Mouse (Mus musculus): ENCODE results near the gene Tln2. TPM values are rescaled to one million over a fixed set of nuclear protein-coding genes. Genes with fewer than 3 reads are reported as not detected.

The Tln2 gene
- polyA plus RNA-seq, 1 experiment from 2014 or later: 19.3 TPM

DNA sequence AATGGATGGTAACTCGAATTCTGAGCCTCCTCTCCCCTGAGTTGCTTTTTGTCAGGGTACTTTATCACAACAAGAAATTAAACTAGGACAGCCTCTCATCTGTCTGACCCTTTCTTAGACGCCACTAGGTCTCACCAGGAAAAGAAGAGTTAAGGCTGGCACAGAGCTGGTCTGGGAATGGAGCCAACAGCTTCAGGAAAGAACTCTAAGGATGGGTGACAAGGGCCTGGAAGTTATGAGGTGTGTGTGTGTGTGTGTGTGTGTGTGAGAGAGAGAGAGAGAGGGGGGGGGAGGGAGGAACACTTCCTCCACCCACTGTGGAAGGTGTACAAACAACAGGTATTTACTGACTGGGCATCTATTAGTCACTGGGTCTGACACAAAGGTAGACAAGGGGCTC is 294.6 kb downstream of the Tln2 start:
- DNase-seq (peak; percentile 46), ATAC-seq (ENCODE audit: low FRiP score, low TSS enrichment) (no peak)
- no peaks in the 10 kb centered on the region for H3K27me3 ChIP-seq (ENCODE audit: control insufficient read depth, insufficient read depth, low read length)

DNA sequence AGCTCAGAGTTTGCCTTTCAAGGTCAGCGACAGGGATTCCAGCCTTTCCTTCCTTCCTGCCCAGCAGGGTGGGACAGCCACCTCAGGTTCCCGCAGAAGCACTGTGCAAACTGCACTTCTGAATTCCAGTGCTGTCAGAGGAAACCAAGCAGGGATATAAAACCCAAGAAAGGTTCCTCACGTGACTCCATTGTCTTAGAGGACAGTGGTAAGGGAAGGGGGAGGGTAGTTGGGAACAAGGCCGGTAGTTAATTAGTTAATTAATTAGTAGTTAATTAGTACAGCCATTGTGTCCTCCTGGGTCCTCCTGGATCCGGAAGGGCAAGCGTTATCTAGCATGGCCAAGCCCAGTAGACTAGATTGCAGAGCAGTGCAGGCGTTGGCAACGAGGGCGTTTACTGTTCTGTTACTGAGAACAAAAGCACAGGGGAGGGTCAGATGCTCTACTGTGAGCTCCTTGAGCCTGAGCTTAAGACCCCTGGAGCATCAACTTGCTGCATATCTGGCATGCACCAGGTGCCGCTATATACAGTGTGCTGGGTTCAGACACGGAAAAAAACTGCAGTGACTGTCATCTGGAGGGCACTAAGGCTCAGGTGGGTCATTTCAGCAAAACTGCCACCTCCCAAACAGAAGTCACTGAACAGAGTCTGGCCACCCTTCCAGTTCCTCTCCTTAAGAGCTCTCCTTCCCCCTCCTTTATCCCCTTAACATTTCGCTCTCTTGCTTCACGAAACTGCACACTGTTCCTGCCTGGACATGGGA is 298.5 kb downstream of the Tln2 start:
- no peak overlapping the region for H3K4me2 ChIP-seq (ENCODE audit: low read length)
- H3K36me3 ChIP-seq (ENCODE audit: control insufficient read depth, insufficient read depth, low read length): no peaks in the 10 kb centered on the region
- peaks cover 11% of the 10 kb centered on the region; the same call in 1 of the 2 replicates for H3K4me1 ChIP-seq (ENCODE audit: control insufficient read depth, insufficient read depth, low read length)
- no peaks in the 10 kb centered on the region for H3K27me3 ChIP-seq (ENCODE audit: control insufficient read depth, insufficient read depth, low read length)
- no peak for ATAC-seq (ENCODE audit: low FRiP score, low TSS enrichment)
- WGBS: 22% methylated on average over 13 of the region's 13 CpGs
- DNase-seq: peak; percentile 45
- peak overlapping the region; percentile 26; the same call in 1 of the 2 replicates for H3K27ac ChIP-seq (replicated peaks; ENCODE audit: low read depth, low read length)
- no peak overlapping the region for H3K4me3 ChIP-seq (replicated peaks; ENCODE audit: low read depth, low read length)
- H3K9me3 ChIP-seq (ENCODE audit: control insufficient read depth, low read length): no peaks in the 10 kb centered on the region
- H3K9ac ChIP-seq (replicated peaks; ENCODE audit: low read length): no peak overlapping the region

More for the DNA sequence above, 294.6 kb downstream of the Tln2 start:
- Histone ChIP-seq H3K4me1 (ENCODE audit: control insufficient read depth, insufficient read depth, low read length) (peaks cover 11% of the 10 kb centered on the region; the same call in 1 of the 2 replicates), H3K4me2 (ENCODE audit: low read length) (no peak overlapping the region), H3K27ac (replicated peaks; ENCODE audit: low read depth, low read length) (no peak overlapping the region), H3K4me3 (replicated peaks; ENCODE audit: low read depth, low read length) (no peak overlapping the region), H3K36me3 (ENCODE audit: control insufficient read depth, insufficient read depth, low read length) (no peaks in the 10 kb centered on the region), H3K9ac (replicated peaks; ENCODE audit: low read length) (no peak overlapping the region), H3K9me3 (ENCODE audit: control insufficient read depth, low read length) (no peaks in the 10 kb centered on the region)
- 61% methylated on average over 2 of the region's 2 CpGs for WGBS

DNA sequence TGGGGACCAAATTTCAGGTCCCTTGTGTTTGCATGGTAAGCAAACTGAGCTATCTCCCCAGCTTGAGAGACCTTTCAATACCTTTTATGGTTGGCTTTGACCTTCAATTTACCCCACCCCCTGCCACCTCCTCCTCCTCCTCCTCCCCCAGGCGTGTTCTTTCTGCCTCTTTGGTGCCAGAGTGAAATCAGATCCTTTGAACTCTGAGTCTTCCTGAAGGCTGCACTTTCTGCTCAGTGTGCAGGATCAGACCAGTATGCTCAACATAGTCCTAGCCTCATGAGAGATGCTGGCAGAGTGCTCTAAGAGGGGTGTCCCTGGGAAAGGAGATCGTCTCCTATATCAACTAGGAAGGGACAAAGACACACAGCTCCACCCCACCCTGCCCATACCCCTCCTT is 309.4 kb downstream of the Tln2 start:
- Histone ChIP-seq H3K27me3 (ENCODE audit: control insufficient read depth, insufficient read depth, low read length) (no peaks in the 10 kb centered on the region), H3K9me3 (ENCODE audit: control insufficient read depth, low read length) (no peaks in the 10 kb centered on the region), H3K4me1 (ENCODE audit: control insufficient read depth, insufficient read depth, low read length) (no peaks in the 10 kb centered on the region), H3K4me2 (ENCODE audit: low read length) (no peak overlapping the region), H3K9ac (replicated peaks; ENCODE audit: low read length) (no peak overlapping the region), H3K4me3 (replicated peaks; ENCODE audit: low read depth, low read length) (no peak overlapping the region), H3K36me3 (ENCODE audit: control insufficient read depth, insufficient read depth, low read length) (no peaks in the 10 kb centered on the region), H3K27ac (replicated peaks; ENCODE audit: low read depth, low read length) (no peak overlapping the region)
- WGBS: 75% methylated on average over 2 of the region's 2 CpGs
- DNase-seq (no peak), ATAC-seq (ENCODE audit: low FRiP score, low TSS enrichment) (no peak)

DNA sequence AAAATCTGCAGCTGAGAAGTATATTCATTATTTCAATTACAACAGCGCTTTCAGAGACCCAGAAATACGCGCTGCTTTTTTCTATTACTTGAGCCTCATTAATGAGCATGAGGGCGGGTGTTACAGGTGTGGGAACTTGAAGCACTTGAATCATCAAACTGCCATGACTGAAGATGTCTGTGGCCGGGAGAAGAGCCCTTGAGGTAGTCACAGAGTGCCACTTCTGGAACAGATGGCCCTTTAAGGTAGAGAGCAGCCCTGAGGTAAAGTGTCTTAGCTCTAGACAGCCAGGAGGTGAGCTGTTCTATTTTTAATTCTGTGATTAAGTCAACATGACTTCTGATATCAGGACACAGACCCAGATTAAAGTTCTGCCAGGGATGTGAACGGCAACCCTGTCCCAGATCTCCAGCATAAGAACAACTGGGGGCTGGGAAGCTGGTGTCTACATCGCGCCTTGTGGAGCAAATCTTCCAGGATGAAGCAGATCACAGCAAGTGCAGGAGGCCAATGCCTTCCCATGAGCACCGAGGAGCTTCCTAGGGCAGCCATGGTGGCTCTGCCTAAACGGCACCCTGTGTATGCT is 312.0 kb downstream of the Tln2 start:
- Histone ChIP-seq H3K36me3 (ENCODE audit: control insufficient read depth, insufficient read depth, low read length) (no peaks in the 10 kb centered on the region), H3K9ac (replicated peaks; ENCODE audit: low read length) (no peak overlapping the region), H3K27me3 (ENCODE audit: control insufficient read depth, insufficient read depth, low read length) (no peaks in the 10 kb centered on the region), H3K9me3 (ENCODE audit: control insufficient read depth, low read length) (no peaks in the 10 kb centered on the region), H3K4me1 (ENCODE audit: control insufficient read depth, insufficient read depth, low read length) (no peaks in the 10 kb centered on the region), H3K4me3 (replicated peaks; ENCODE audit: low read depth, low read length) (no peak overlapping the region), H3K27ac (replicated peaks; ENCODE audit: low read depth, low read length) (no peak overlapping the region), H3K4me2 (ENCODE audit: low read length) (no peak overlapping the region)
- DNase-seq: no peak
- ATAC-seq (ENCODE audit: low FRiP score, low TSS enrichment): no peak
- 94% methylated on average over 10 of the region's 10 CpGs for WGBS

DNA sequence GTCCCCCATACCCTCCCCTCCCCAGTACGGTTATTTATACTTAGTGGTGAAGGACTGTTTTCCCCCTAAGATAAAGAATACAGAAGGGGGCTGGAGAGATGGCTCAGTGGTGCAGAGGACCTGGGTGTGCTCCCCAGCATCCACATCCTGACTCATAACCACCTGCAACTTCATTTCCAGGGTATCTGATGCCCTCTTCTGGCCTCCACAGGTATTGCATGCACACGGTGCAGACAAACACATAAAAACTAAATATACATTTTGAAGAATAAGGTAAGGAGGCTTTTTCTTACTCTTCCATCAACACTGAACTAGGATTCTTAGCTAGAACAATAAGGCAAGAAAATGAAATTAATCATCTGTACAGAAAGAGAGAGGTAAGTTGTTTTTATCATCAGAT is 314.2 kb downstream of the Tln2 start:
- Histone ChIP-seq H3K27me3 (ENCODE audit: control insufficient read depth, insufficient read depth, low read length) (no peaks in the 10 kb centered on the region), H3K9ac (replicated peaks; ENCODE audit: low read length) (no peak overlapping the region), H3K4me1 (ENCODE audit: control insufficient read depth, insufficient read depth, low read length) (no peaks in the 10 kb centered on the region), H3K36me3 (ENCODE audit: control insufficient read depth, insufficient read depth, low read length) (no peaks in the 10 kb centered on the region), H3K4me3 (replicated peaks; ENCODE audit: low read depth, low read length) (no peak overlapping the region), H3K27ac (replicated peaks; ENCODE audit: low read depth, low read length) (no peak overlapping the region), H3K4me2 (ENCODE audit: low read length) (no peak overlapping the region), H3K9me3 (ENCODE audit: control insufficient read depth, low read length) (no peaks in the 10 kb centered on the region)
- no peak for DNase-seq
- WGBS: 100% methylated on average over 2 of the region's 2 CpGs
- no peak for ATAC-seq (ENCODE audit: low FRiP score, low TSS enrichment)

DNA sequence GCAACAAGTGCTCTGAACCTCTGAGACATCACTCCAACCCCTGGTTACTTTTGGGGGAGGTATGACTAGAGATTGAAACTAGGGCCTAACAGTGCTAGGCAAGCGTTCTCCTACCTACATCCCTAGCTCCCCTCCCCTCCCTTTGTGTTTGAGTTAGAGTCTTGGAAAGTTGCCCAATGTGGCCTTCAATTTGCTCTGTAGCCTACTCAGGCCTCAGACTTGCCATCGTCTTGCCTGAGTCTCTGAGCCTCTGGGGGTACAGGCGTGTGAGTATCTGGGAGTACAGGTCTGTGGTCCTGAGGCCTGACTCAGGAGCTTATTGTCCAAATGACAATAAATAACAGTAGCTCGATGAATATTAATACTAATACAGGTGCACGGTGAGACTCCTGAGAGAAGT is 317.8 kb downstream of the Tln2 start:
- Histone ChIP-seq H3K36me3 (ENCODE audit: control insufficient read depth, insufficient read depth, low read length) (no peaks in the 10 kb centered on the region), H3K4me3 (replicated peaks; ENCODE audit: low read depth, low read length) (no peak overlapping the region), H3K27ac (replicated peaks; ENCODE audit: low read depth, low read length) (no peak overlapping the region), H3K9ac (replicated peaks; ENCODE audit: low read length) (no peak overlapping the region), H3K27me3 (ENCODE audit: control insufficient read depth, insufficient read depth, low read length) (no peaks in the 10 kb centered on the region), H3K4me1 (ENCODE audit: control insufficient read depth, insufficient read depth, low read length) (no peaks in the 10 kb centered on the region), H3K9me3 (ENCODE audit: control insufficient read depth, low read length) (no peaks in the 10 kb centered on the region), H3K4me2 (ENCODE audit: low read length) (no peak overlapping the region)
- WGBS: 83% methylated on average over 5 of the region's 5 CpGs
- DNase-seq: no peak
- ATAC-seq (ENCODE audit: low FRiP score, low TSS enrichment): no peak

DNA sequence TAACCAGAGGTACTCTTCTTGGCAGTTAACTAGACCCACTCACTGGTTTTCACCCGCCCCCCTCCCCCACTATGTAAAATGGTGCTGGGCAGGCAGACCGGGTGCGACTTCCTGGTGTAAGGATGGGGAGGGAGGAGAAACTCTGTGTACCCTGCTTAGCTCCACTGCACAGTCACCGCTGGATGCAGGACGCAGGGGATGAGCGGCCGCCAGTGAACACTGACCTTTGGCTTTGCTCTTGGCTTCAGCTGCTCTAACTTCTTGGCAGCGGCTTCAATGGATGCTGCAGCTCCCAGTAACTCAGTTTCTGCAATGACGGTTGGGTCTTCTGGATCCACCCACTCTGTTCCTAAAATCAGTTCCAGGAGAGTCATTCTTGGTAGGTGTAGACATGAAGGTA is 319.0 kb downstream of the Tln2 start:
- no peak overlapping the region for H3K4me3 ChIP-seq (replicated peaks; ENCODE audit: low read depth, low read length)
- no peaks in the 10 kb centered on the region for H3K27me3 ChIP-seq (ENCODE audit: control insufficient read depth, insufficient read depth, low read length)
- no peaks in the 10 kb centered on the region for H3K9me3 ChIP-seq (ENCODE audit: control insufficient read depth, low read length)
- no peak for ATAC-seq (ENCODE audit: low FRiP score, low TSS enrichment)
- DNase-seq: no peak
- no peaks in the 10 kb centered on the region for H3K4me1 ChIP-seq (ENCODE audit: control insufficient read depth, insufficient read depth, low read length)
- no peak overlapping the region for H3K27ac ChIP-seq (replicated peaks; ENCODE audit: low read depth, low read length)
- H3K36me3 ChIP-seq (ENCODE audit: control insufficient read depth, insufficient read depth, low read length): no peaks in the 10 kb centered on the region
- no peak overlapping the region for H3K4me2 ChIP-seq (ENCODE audit: low read length)
- H3K9ac ChIP-seq (replicated peaks; ENCODE audit: low read length): no peak overlapping the region
- 89% methylated on average over 9 of the region's 9 CpGs for WGBS

DNA sequence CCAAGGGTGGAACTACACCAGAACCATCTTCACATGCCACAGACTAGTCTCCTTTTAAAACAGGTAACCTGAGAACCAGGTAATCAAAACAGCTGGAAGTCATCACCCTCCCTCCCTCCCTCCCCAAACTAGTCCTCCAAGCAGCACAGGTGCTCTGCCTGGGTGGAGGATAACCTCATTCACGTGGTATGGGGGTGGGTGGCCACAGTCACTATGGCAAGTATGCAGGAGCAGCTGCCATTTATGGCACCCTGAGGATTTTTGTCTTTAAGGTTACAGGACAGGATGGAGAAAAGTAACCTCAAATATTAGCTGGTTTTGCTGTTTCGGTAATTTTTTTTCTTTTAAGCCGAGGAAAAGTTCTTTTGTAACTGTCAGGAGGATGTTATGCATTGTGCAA is 322.5 kb downstream of the Tln2 start:
- 65% methylated on average over 3 of the region's 3 CpGs for WGBS
- ATAC-seq (ENCODE audit: low FRiP score, low TSS enrichment): no peak

More for the DNA sequence above, 322.5 kb downstream of the Tln2 start:
- Histone ChIP-seq H3K4me1 (ENCODE audit: control insufficient read depth, insufficient read depth, low read length) (no peaks in the 10 kb centered on the region), H3K4me3 (replicated peaks; ENCODE audit: low read depth, low read length) (no peak overlapping the region), H3K9ac (replicated peaks; ENCODE audit: low read length) (no peak overlapping the region), H3K4me2 (ENCODE audit: low read length) (no peak overlapping the region), H3K27me3 (ENCODE audit: control insufficient read depth, insufficient read depth, low read length) (no peaks in the 10 kb centered on the region), H3K27ac (replicated peaks; ENCODE audit: low read depth, low read length) (no peak overlapping the region), H3K36me3 (ENCODE audit: control insufficient read depth, insufficient read depth, low read length) (no peaks in the 10 kb centered on the region), H3K9me3 (ENCODE audit: control insufficient read depth, low read length) (no peaks in the 10 kb centered on the region)
- no peak for DNase-seq

Data from midbrain, embryonic 14.5 days (tissue).